Comparison of ENCODE assay signal across 20 mouse cellular contexts in genomic region chr7:130634259-130634871, GRCm38 (mm10). TPM values are rescaled to one million over a fixed set of nuclear protein-coding genes. Genes with fewer than 3 reads are reported as not detected.
DNase-seq lines count a peak whose midpoint lies in the region; ATAC-seq and TF ChIP-seq lines count a peak whose summit lies in the region.
"Had no signal": no experiment of that assay in that cellular context is flagged by ENCODE, and none has a peak within 500 bp of the region (broad histone marks: within the 10 kb centered on the region; RNA-seq: fewer than 3 reads in every experiment).

No protein-coding gene starts in this region.

- DNase-seq in kidney, adult 18-20 months, result peak; percentile 54
- no peak for DNase-seq in kidney, postnatal 0 days (ENCODE audit: low spot score)
- no peak for DNase-seq in cerebellum, adult 11 months
- no peak for DNase-seq in natural killer cell, adult 2 months (ENCODE audit: low spot score in 2 of 2)
- DNase-seq: cerebellum, adult 8-10 months; heart, postnatal 4 days; lung, postnatal 14 days; thymus, postnatal 4 days had no signal

- H3K4me3 ChIP-seq in kidney, embryonic 15.5 days (replicated peaks), result no peak overlapping the region
- no peak overlapping the region for H3K4me3 ChIP-seq in intestine, embryonic 16.5 days (ENCODE audit: low read length)
- H3K4me3 ChIP-seq in kidney, postnatal 0 days (replicated peaks; ENCODE audit: low read depth, low read length), result no peak overlapping the region
- no peak overlapping the region for H3K4me3 ChIP-seq in small intestine, adult 2 months (ENCODE audit: low read depth, low read length)
- H3K4me3 ChIP-seq: embryonic facial prominence, embryonic 12.5 days; erythroblast, embryonic 14.5 days; hindbrain, embryonic 15.5 days; limb, embryonic 15.5 days; megakaryocyte, embryonic 14.5 days had no signal

- H3K27me3 ChIP-seq in kidney, embryonic 15.5 days, result no peaks in the 10 kb centered on the region
- H3K27me3 ChIP-seq in intestine, embryonic 16.5 days (replicated peaks; ENCODE audit: control insufficient read depth, insufficient read depth, low read length), result no peaks in the 10 kb centered on the region
- H3K27me3 ChIP-seq in kidney, postnatal 0 days (ENCODE audit: insufficient read depth, low read length), result no peaks in the 10 kb centered on the region
- H3K27me3 ChIP-seq in small intestine, adult 2 months (ENCODE audit: control insufficient read depth, insufficient read depth, low read length), result no peaks in the 10 kb centered on the region
- H3K27me3 ChIP-seq: embryonic facial prominence, embryonic 12.5 days; hindbrain, embryonic 15.5 days; limb, embryonic 15.5 days had no signal

- H3K4me2 ChIP-seq in kidney, embryonic 15.5 days, result no peak overlapping the region
- H3K4me2 ChIP-seq in intestine, embryonic 16.5 days (ENCODE audit: low read depth, low read length), result no peak overlapping the region
- H3K4me2 ChIP-seq in kidney, postnatal 0 days (ENCODE audit: low read length), result no peak overlapping the region
- H3K4me2 ChIP-seq: embryonic facial prominence, embryonic 12.5 days; heart, embryonic 11.5 days; hindbrain, embryonic 15.5 days; limb, embryonic 15.5 days had no signal

- no peaks in the 10 kb centered on the region for H3K9me3 ChIP-seq in kidney, embryonic 15.5 days (replicated peaks)
- no peaks in the 10 kb centered on the region for H3K9me3 ChIP-seq in intestine, embryonic 16.5 days (ENCODE audit: control insufficient read depth, low read length)
- H3K9me3 ChIP-seq in kidney, postnatal 0 days (replicated peaks; ENCODE audit: low read length), result no peaks in the 10 kb centered on the region
- H3K9me3 ChIP-seq: embryonic facial prominence, embryonic 12.5 days; hindbrain, embryonic 15.5 days; limb, embryonic 15.5 days; megakaryocyte, embryonic 14.5 days had no signal

- H3K9ac ChIP-seq in kidney, embryonic 15.5 days, result no peak overlapping the region
- peak overlapping the region; percentile 15; the same call in 1 of the 2 replicates for H3K9ac ChIP-seq in intestine, embryonic 16.5 days (ENCODE audit: low read depth, low read length)
- no peak overlapping the region for H3K9ac ChIP-seq in kidney, postnatal 0 days (ENCODE audit: low read depth, low read length)
- H3K9ac ChIP-seq: embryonic facial prominence, embryonic 12.5 days; hindbrain, embryonic 15.5 days; limb, embryonic 15.5 days had no signal

- no peaks in the 10 kb centered on the region for H3K36me3 ChIP-seq in kidney, embryonic 15.5 days
- H3K36me3 ChIP-seq in intestine, embryonic 16.5 days (ENCODE audit: control insufficient read depth, insufficient read depth, low read length), result no peaks in the 10 kb centered on the region
- no peaks in the 10 kb centered on the region for H3K36me3 ChIP-seq in kidney, postnatal 0 days (ENCODE audit: insufficient read depth, low read length)
- H3K36me3 ChIP-seq in small intestine, adult 2 months (ENCODE audit: control insufficient read depth, insufficient read depth, low read length), result no peaks in the 10 kb centered on the region
- H3K36me3 ChIP-seq: embryonic facial prominence, embryonic 12.5 days; hindbrain, embryonic 15.5 days; limb, embryonic 15.5 days had no signal

- no peak overlapping the region for H3K27ac ChIP-seq in kidney, embryonic 15.5 days
- H3K27ac ChIP-seq in intestine, embryonic 16.5 days (ENCODE audit: low read length), result peak overlapping the region; percentile 49
- peak overlapping the region; percentile 8; the same call in 1 of the 2 replicates for H3K27ac ChIP-seq in kidney, postnatal 0 days
- peak overlapping the region; percentile 89 for H3K27ac ChIP-seq in small intestine, adult 2 months (ENCODE audit: insufficient read depth, low read depth, low read length)
- H3K27ac ChIP-seq: embryonic facial prominence, embryonic 12.5 days; hindbrain, embryonic 15.5 days; limb, embryonic 15.5 days had no signal

- 74% methylated on average over 4 of the region's 4 CpGs for WGBS in kidney, embryonic 15.5 days
- 67% methylated on average over 4 of the region's 4 CpGs for WGBS in intestine, embryonic 16.5 days
- WGBS in kidney, postnatal 0 days, result 85% methylated on average over 4 of the region's 4 CpGs
- WGBS in small intestine, adult 2 months, result 44% methylated on average over 4 of the region's 4 CpGs

- no peak for TF ChIP-seq CTCF in kidney, postnatal 0 days (IDR thresholded peaks at IDR 0.05; ENCODE audit: low read depth)
- no peak for TF ChIP-seq CTCF in small intestine, adult 2 months (IDR thresholded peaks at IDR 0.05; ENCODE audit: extremely low read depth, insufficient read length, insufficient replicate concordance, low read depth, low read length)

- TF ChIP-seq POLR2A in small intestine, adult 2 months (IDR thresholded peaks at IDR 0.05; ENCODE audit: low read depth, low read length), result peak; percentile 31; the same call in 1 of the 2 replicates

- H3K4me1 ChIP-seq in kidney, embryonic 15.5 days, result peaks cover 50% of the 10 kb centered on the region
- peaks cover 18% of the 10 kb centered on the region for H3K4me1 ChIP-seq in intestine, embryonic 16.5 days (ENCODE audit: control insufficient read depth, insufficient read depth, low read length)
- H3K4me1 ChIP-seq in kidney, postnatal 0 days (replicated peaks; ENCODE audit: insufficient read depth, low read length), result peaks cover 18% of the 10 kb centered on the region; the same call in 1 of the 2 replicates
- H3K4me1 ChIP-seq in small intestine, adult 2 months (ENCODE audit: control insufficient read depth, insufficient read depth, insufficient read length, low read length), result peaks cover 23% of the 10 kb centered on the region
- H3K4me1 ChIP-seq: hindbrain, embryonic 15.5 days had no signal

- ATAC-seq in kidney, embryonic 15.5 days (replicated peaks; ENCODE audit: low FRiP score), result no peak; the same call in 1 of the 2 replicates
- peak; percentile 93 for ATAC-seq in intestine, embryonic 16.5 days
- ATAC-seq in kidney, postnatal 0 days (replicated peaks; ENCODE audit: low FRiP score, low read depth), result peak; percentile 80
- ATAC-seq in megakaryocyte progenitor cell, adult 5-6 weeks (replicated peaks; ENCODE audit: poor library complexity), result no peak
- ATAC-seq: forebrain, embryonic 16.5 days; midbrain, embryonic 16.5 days had no signal

RNA-seq across cellular contexts. Expression of gene Tacc2, which starts 57.1 kb away (rescaled TPM):
- polyA plus RNA-seq in kidney, embryonic 15.5 days (2015; fragmentation: Nextera tagmentation; extraction: Ambion mirVana), result 31.4 and 35.9 TPM in 2 replicates
- polyA plus RNA-seq in intestine, embryonic 16.5 days (2015; fragmentation: Nextera tagmentation; extraction: Ambion mirVana), result 27.4 and 30.0 TPM in 2 replicates
- polyA plus RNA-seq in kidney, postnatal 0 days (2015; fragmentation: Nextera tagmentation; extraction: Ambion mirVana), result 27.5 and 29.5 TPM in 2 replicates
- polyA plus RNA-seq in small intestine, adult 2 months (2012; rRNA removed), result 25.9 and 57.5 TPM in 2 replicates
- 7.4 and 10.5 TPM in 2 replicates for total RNA-seq in megakaryocyte progenitor cell, adult 5-6 weeks (2015)
- 2.2 and 6.9 TPM in 2 replicates for total RNA-seq in megakaryocyte progenitor cell, adult 5-6 weeks (2017)

Comparison
In these comparisons a context has a peak if more than half of its experiments do, and no peak if none do; other contexts are left out.
1. ATAC-seq: peak in intestine, embryonic 16.5 days (single experiment) and kidney, postnatal 0 days (single experiment); none in kidney, embryonic 15.5 days (single experiment) and megakaryocyte progenitor cell, adult 5-6 weeks (single experiment).